Mouse (Mus musculus): ENCODE data around the gene Mrpl9. TPM values are rescaled to one million over a fixed set of nuclear protein-coding genes. Genes with fewer than 3 reads are reported as not detected.

Gene Mrpl9
- polyA plus RNA-seq (2015; fragmentation: Nextera tagmentation; extraction: Ambion mirVana), result 61.8 and 63.3 TPM in 2 replicates

- peak; percentile 98 for ATAC-seq (ENCODE audit: low FRiP score)
- 1% methylated on average over 38 of the region's 39 CpGs for WGBS
- Histone ChIP-seq H3K4me1 (peaks cover 16% of the 10 kb centered on the region), H3K9me3 (replicated peaks) (no peaks in the 10 kb centered on the region), H3K4me3 (replicated peaks) (peak within 1 kb of the TSS; percentile 83), H3K9ac (replicated peaks) (peak within 1 kb of the TSS; percentile 86), H3K27ac (replicated peaks) (peak within 1 kb of the TSS; percentile 78), H3K27me3 (replicated peaks) (peaks cover 6% of the 10 kb centered on the region; the same call in 1 of the 2 replicates), H3K36me3 (peaks cover 36% of the 10 kb centered on the region), H3K4me2 (peak within 1 kb of the TSS; percentile 69)
Observed at GRCm38 (mm10) chr3:94442951-94443596, at the start of gene Mrpl9. TSS of gene Mrpl9 (plus strand) at chr3:94443318.

GRCm38 (mm10) chr3:94396336-94396735, 46.8 kb upstream of the Mrpl9 start:
- H3K27ac ChIP-seq (replicated peaks), result no peak overlapping the region
- H3K9ac ChIP-seq (replicated peaks), result no peak overlapping the region
- H3K27me3 ChIP-seq (replicated peaks), result peaks cover 13% of the 10 kb centered on the region
- H3K9me3 ChIP-seq (replicated peaks), result no peaks in the 10 kb centered on the region
- H3K36me3 ChIP-seq, result no peaks in the 10 kb centered on the region
- H3K4me2 ChIP-seq, result no peak overlapping the region
- no peak overlapping the region for H3K4me3 ChIP-seq (replicated peaks)
- ATAC-seq (ENCODE audit: low FRiP score), result no peak
- peaks cover 31% of the 10 kb centered on the region for H3K4me1 ChIP-seq
- 77% methylated on average over 1 of the region's 1 CpGs for WGBS

- no peak overlapping the region for H3K27ac ChIP-seq (replicated peaks)
- no peaks in the 10 kb centered on the region for H3K36me3 ChIP-seq
- 86% methylated on average over 4 of the region's 4 CpGs for WGBS
- no peak overlapping the region for H3K9ac ChIP-seq (replicated peaks)
- peaks cover 17% of the 10 kb centered on the region for H3K27me3 ChIP-seq (replicated peaks)
- no peak overlapping the region for H3K4me3 ChIP-seq (replicated peaks)
- no peaks in the 10 kb centered on the region for H3K9me3 ChIP-seq (replicated peaks)
- H3K4me2 ChIP-seq, result no peak overlapping the region
- H3K4me1 ChIP-seq, result peaks cover 31% of the 10 kb centered on the region
- ATAC-seq (ENCODE audit: low FRiP score), result no peak
Observed at GRCm38 (mm10) chr3:94396851-94397250, 46.3 kb upstream of the Mrpl9 start.

GRCm38 (mm10) chr3:94398217-94398616, 44.9 kb upstream of the Mrpl9 start, which contains the start of gene Lingo4:
TSS of gene Lingo4 (plus strand) at chr3:94398517.
- H3K27me3 ChIP-seq (replicated peaks), result peaks cover 17% of the 10 kb centered on the region
- peak within 1 kb of the TSS; percentile 62 for H3K27ac ChIP-seq (replicated peaks)
- peak within 1 kb of the TSS; percentile 73 for H3K4me2 ChIP-seq
- H3K4me1 ChIP-seq, result peaks cover 28% of the 10 kb centered on the region
- no peak for ATAC-seq (ENCODE audit: low FRiP score)
- no peaks in the 10 kb centered on the region for H3K9me3 ChIP-seq (replicated peaks)
- WGBS, result 74% methylated on average over 6 of the region's 6 CpGs
- H3K4me3 ChIP-seq (replicated peaks), result peak within 1 kb of the TSS; percentile 40
- H3K36me3 ChIP-seq, result no peaks in the 10 kb centered on the region
- peak within 1 kb of the TSS; percentile 51 for H3K9ac ChIP-seq (replicated peaks)

GRCm38 (mm10) chr3:94398943-94399481, 44.1 kb upstream of the Mrpl9 start:
- Histone ChIP-seq H3K9me3 (replicated peaks) (no peaks in the 10 kb centered on the region), H3K4me2 (peak overlapping the region; percentile 73), H3K4me3 (replicated peaks) (peak overlapping the region; percentile 40), H3K27me3 (replicated peaks) (peaks cover 17% of the 10 kb centered on the region), H3K36me3 (no peaks in the 10 kb centered on the region), H3K9ac (replicated peaks) (peak overlapping the region; percentile 51), H3K4me1 (peaks cover 28% of the 10 kb centered on the region), H3K27ac (replicated peaks) (peak overlapping the region; percentile 62)
- under 1% methylated on average over 20 of the region's 20 CpGs for WGBS
- peak; percentile 78 for ATAC-seq (ENCODE audit: low FRiP score)

GRCm38 (mm10) chr3:94399663-94400310, 43.3 kb upstream of the Mrpl9 start:
- Histone ChIP-seq H3K9me3 (replicated peaks) (no peaks in the 10 kb centered on the region), H3K27ac (replicated peaks) (no peak overlapping the region), H3K4me2 (peak overlapping the region; percentile 73), H3K4me1 (peaks cover 36% of the 10 kb centered on the region), H3K4me3 (replicated peaks) (peak overlapping the region; percentile 40), H3K27me3 (replicated peaks) (peaks cover 17% of the 10 kb centered on the region), H3K36me3 (no peaks in the 10 kb centered on the region), H3K9ac (replicated peaks) (no peak overlapping the region; the same call in 1 of the 2 replicates)
- WGBS, result 20% methylated on average over 5 of the region's 5 CpGs
- peak; percentile 12 for ATAC-seq (ENCODE audit: low FRiP score)

- no peak overlapping the region for H3K4me2 ChIP-seq
- H3K27me3 ChIP-seq (replicated peaks), result peaks cover 11% of the 10 kb centered on the region
- H3K9ac ChIP-seq (replicated peaks), result no peak overlapping the region
- 79% methylated on average over 8 of the region's 8 CpGs for WGBS
- no peaks in the 10 kb centered on the region for H3K9me3 ChIP-seq (replicated peaks)
- H3K4me3 ChIP-seq (replicated peaks), result no peak overlapping the region
- H3K36me3 ChIP-seq, result no peaks in the 10 kb centered on the region
- H3K4me1 ChIP-seq, result peaks cover 39% of the 10 kb centered on the region
- H3K27ac ChIP-seq (replicated peaks), result no peak overlapping the region
- ATAC-seq (ENCODE audit: low FRiP score), result no peak
Observed at GRCm38 (mm10) chr3:94402451-94402850, 40.7 kb upstream of the Mrpl9 start.

- no peak overlapping the region for H3K4me2 ChIP-seq
- WGBS, result 32% methylated on average over 7 of the region's 7 CpGs
- ATAC-seq (ENCODE audit: low FRiP score), result peak; percentile 27; the same call in 1 of the 2 replicates
- peaks cover 5% of the 10 kb centered on the region; the same call in 1 of the 2 replicates for H3K27me3 ChIP-seq (replicated peaks)
- peaks cover 23% of the 10 kb centered on the region for H3K4me1 ChIP-seq
- no peaks in the 10 kb centered on the region for H3K36me3 ChIP-seq
- H3K9me3 ChIP-seq (replicated peaks), result no peaks in the 10 kb centered on the region
- no peak overlapping the region for H3K4me3 ChIP-seq (replicated peaks)
- H3K27ac ChIP-seq (replicated peaks), result peak overlapping the region; percentile 20
- no peak overlapping the region for H3K9ac ChIP-seq (replicated peaks)
Observed at GRCm38 (mm10) chr3:94404366-94405054, 38.6 kb upstream of the Mrpl9 start.

GRCm38 (mm10) chr3:94405561-94405960, 37.6 kb upstream of the Mrpl9 start:
- Histone ChIP-seq H3K4me1 (peaks cover 15% of the 10 kb centered on the region), H3K4me2 (no peak overlapping the region), H3K27me3 (replicated peaks) (peaks cover 5% of the 10 kb centered on the region; the same call in 1 of the 2 replicates), H3K9me3 (replicated peaks) (no peaks in the 10 kb centered on the region), H3K36me3 (no peaks in the 10 kb centered on the region), H3K9ac (replicated peaks) (no peak overlapping the region), H3K4me3 (replicated peaks) (no peak overlapping the region), H3K27ac (replicated peaks) (no peak overlapping the region)
- WGBS, result 82% methylated on average over 4 of the region's 4 CpGs
- no peak for ATAC-seq (ENCODE audit: low FRiP score)

- Histone ChIP-seq H3K4me1 (peaks cover 20% of the 10 kb centered on the region), H3K4me3 (replicated peaks) (peak overlapping the region; percentile 73), H3K36me3 (no peaks in the 10 kb centered on the region), H3K9me3 (replicated peaks) (no peaks in the 10 kb centered on the region), H3K27ac (replicated peaks) (peak overlapping the region; percentile 88), H3K4me2 (peak overlapping the region; percentile 90), H3K9ac (replicated peaks) (peak overlapping the region; percentile 69), H3K27me3 (replicated peaks) (no peaks in the 10 kb centered on the region)
- ATAC-seq (ENCODE audit: low FRiP score), result peak; percentile 77
- 4% methylated on average over 25 of the region's 25 CpGs for WGBS
Observed at GRCm38 (mm10) chr3:94412530-94412929, 30.6 kb upstream of the Mrpl9 start.

- ATAC-seq (ENCODE audit: low FRiP score), result peak; percentile 99
- Histone ChIP-seq H3K4me2 (peak within 1 kb of the TSS; percentile 90), H3K9ac (replicated peaks) (peak within 1 kb of the TSS; percentile 83), H3K36me3 (no peaks in the 10 kb centered on the region), H3K27me3 (replicated peaks) (no peaks in the 10 kb centered on the region), H3K4me1 (peaks cover 20% of the 10 kb centered on the region), H3K27ac (replicated peaks) (peak within 1 kb of the TSS; percentile 88), H3K4me3 (replicated peaks) (peak within 1 kb of the TSS; percentile 73), H3K9me3 (replicated peaks) (no peaks in the 10 kb centered on the region)
- WGBS, result 5% methylated on average over 52 of the region's 52 CpGs
Observed at GRCm38 (mm10) chr3:94413031-94413679, 30.0 kb upstream of the Mrpl9 start, which contains the start of gene Tdrkh. TSS of gene Tdrkh (plus strand) at chr3:94413273.
